10 mouse cellular contexts compared by ENCODE assay signal in the genomic region with DNA sequence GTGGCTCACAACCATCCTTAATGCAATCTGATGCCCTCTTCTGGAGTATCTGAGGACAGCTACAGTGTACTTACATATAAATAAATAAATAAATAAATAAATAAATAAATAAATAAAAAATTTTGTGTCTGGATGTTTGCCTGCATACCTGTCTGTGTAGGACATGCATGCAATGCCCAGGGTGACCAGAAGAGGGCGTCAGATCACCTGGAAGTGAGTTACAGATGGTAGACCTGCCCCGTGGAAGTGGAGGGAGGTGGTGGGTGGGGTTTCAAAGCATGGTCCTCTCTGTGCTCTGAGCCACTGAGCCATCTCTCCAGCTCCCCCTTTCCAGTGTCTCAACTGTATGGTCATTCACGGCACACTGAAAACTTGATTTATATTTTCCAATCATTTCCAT. TPM values are rescaled to one million over a fixed set of nuclear protein-coding genes. Genes with fewer than 3 reads are reported as not detected.
DNase-seq lines count a peak whose midpoint lies in the region; ATAC-seq and TF ChIP-seq lines count a peak whose summit lies in the region.
"Had no signal": no experiment of that assay in that cellular context is flagged by ENCODE, and none has a peak within 500 bp of the region (broad histone marks: within the 10 kb centered on the region; RNA-seq: fewer than 3 reads in every experiment).

No protein-coding gene starts in this region.

- 53% methylated on average over 3 of the region's 3 CpGs for WGBS in hindbrain, postnatal 0 days
- WGBS in hindbrain, embryonic 12.5 days: 54% methylated on average over 3 of the region's 3 CpGs
- WGBS in lung, adult 2 months: 47% methylated on average over 3 of the region's 3 CpGs

- H3K9ac ChIP-seq in hindbrain, postnatal 0 days (replicated peaks; ENCODE audit: low read length): no peak overlapping the region
- no peak overlapping the region for H3K9ac ChIP-seq in hindbrain, embryonic 12.5 days
- H3K9ac ChIP-seq in CH12.LX (ENCODE audit: insufficient read depth, low read depth): no peak overlapping the region
- H3K9ac ChIP-seq: embryonic facial prominence, embryonic 13.5 days; stomach, embryonic 15.5 days had no signal

- TF ChIP-seq EP300 in CH12.LX (IDR thresholded peaks at IDR 0.05; ENCODE audit: low read length): no peak

- H3K79me2 ChIP-seq in CH12.LX (replicated peaks; ENCODE audit: control insufficient read depth, extremely low read depth, insufficient read depth, poor library complexity, severe bottlenecking): peaks cover 5% of the 10 kb centered on the region

- no peak overlapping the region for H3K4me2 ChIP-seq in hindbrain, postnatal 0 days (ENCODE audit: low read depth, low read length)
- H3K4me2 ChIP-seq in hindbrain, embryonic 12.5 days (replicated peaks): no peak overlapping the region
- no peak overlapping the region for H3K4me2 ChIP-seq in CH12.LX (ENCODE audit: insufficient read depth, low read depth, poor library complexity, severe bottlenecking)
- H3K4me2 ChIP-seq: embryonic facial prominence, embryonic 13.5 days; stomach, embryonic 15.5 days had no signal

- H3K36me3 ChIP-seq in hindbrain, postnatal 0 days (ENCODE audit: insufficient read depth, low read length): peaks cover 26% of the 10 kb centered on the region
- H3K36me3 ChIP-seq in hindbrain, embryonic 12.5 days: peaks cover 39% of the 10 kb centered on the region
- peaks cover 63 to 88% of the 10 kb centered on the region in 2 experiments for H3K36me3 ChIP-seq in CH12.LX (replicated peaks in 1 of 2; ENCODE audit: control insufficient read depth in 1 of 2, insufficient read depth in 1 of 2, low read length in 1 of 2)

- in situ Hi-C loops in CH12.LX (cut with MboI; ENCODE audit: low pct_ligation_motif_present, low pct_unique_long_range_greater_than_20kb, low sequenced_read_pairs): loop anchor here (10.0 kb wide), 1 partner anchor 100 kb away; no protein-coding TSS in a partner anchor

- no peak overlapping the region for H3K27ac ChIP-seq in hindbrain, postnatal 0 days
- H3K27ac ChIP-seq in hindbrain, embryonic 12.5 days: no peak overlapping the region
- H3K27ac ChIP-seq in CH12.LX (ENCODE audit: insufficient read depth, low read depth): no peak overlapping the region
- H3K27ac ChIP-seq: embryonic facial prominence, embryonic 13.5 days; stomach, embryonic 15.5 days had no signal

- TF ChIP-seq RAD21 in CH12.LX (IDR thresholded peaks at IDR 0.05; ENCODE audit: low read depth, low read length): peak; percentile 46

- peak; percentile 69 for TF ChIP-seq CTCF in hindbrain, postnatal 0 days (IDR thresholded peaks at IDR 0.05; ENCODE audit: low read depth)
- TF ChIP-seq CTCF in CH12.LX (conservative IDR thresholded peaks at IDR 0.05 in 1 of 2, IDR thresholded peaks at IDR 0.05 in 1 of 2; ENCODE audit: low read depth in 2 of 2, low read length in 2 of 2): peak; percentile 50 to 59; a peak in 3 of 4 replicates
- peak; percentile 85 for TF ChIP-seq CTCF in lung, adult 2 months (IDR thresholded peaks at IDR 0.05; ENCODE audit: insufficient read depth, low read length)

- dilution Hi-C loops in CH12.LX (cut with MboI; ENCODE audit: extremely low pct_ligation_motif_present, extremely low pct_unique_long_range_greater_than_20kb, low sequenced_read_pairs): no loop called here

- no peaks in the 10 kb centered on the region for H3K27me3 ChIP-seq in hindbrain, postnatal 0 days (ENCODE audit: insufficient read depth, low read length)
- H3K27me3 ChIP-seq in hindbrain, embryonic 12.5 days: no peaks in the 10 kb centered on the region
- no peaks in the 10 kb centered on the region for H3K27me3 ChIP-seq in CH12.LX (replicated peaks)
- H3K27me3 ChIP-seq: embryonic facial prominence, embryonic 13.5 days; stomach, embryonic 15.5 days had no signal

- DNase-seq in hindbrain, postnatal 0 days (ENCODE audit: low spot score): peak; percentile 22
- no peak for DNase-seq in CH12.LX (ENCODE audit: extremely low read depth)
- DNase-seq in adrenal gland, postnatal 36 days: peak; percentile 59 to 76
- peak; percentile 16 to 55 for DNase-seq in gastrocnemius, adult 8-10 months (ENCODE audit: low spot score in 2 of 2)
- DNase-seq in lung, adult 2 months: peak; percentile 51
- DNase-seq in spleen, postnatal 10 days (ENCODE audit: low spot score in 2 of 2): peak; percentile 42 to 83

- H3K4me3 ChIP-seq in hindbrain, postnatal 0 days (ENCODE audit: low read length): no peak overlapping the region
- no peak overlapping the region for H3K4me3 ChIP-seq in hindbrain, embryonic 12.5 days
- no peak overlapping the region for H3K4me3 ChIP-seq in CH12.LX (replicated peaks in 1 of 3; ENCODE audit: low read depth in 2 of 3, low read length in 2 of 3, poor library complexity in 1 of 3)
- no peak overlapping the region for H3K4me3 ChIP-seq in lung, adult 2 months (replicated peaks; ENCODE audit: extremely low read depth, low read depth, low read length)
- H3K4me3 ChIP-seq: embryonic facial prominence, embryonic 13.5 days; stomach, embryonic 15.5 days had no signal

- no peak for ATAC-seq in hindbrain, postnatal 0 days
- no peak for ATAC-seq in hindbrain, embryonic 12.5 days (ENCODE audit: low FRiP score)
- no peak for ATAC-seq in frontal cortex, adult (ENCODE audit: low TSS enrichment)

- no peaks in the 10 kb centered on the region for H3K9me3 ChIP-seq in hindbrain, postnatal 0 days (ENCODE audit: low read length)
- H3K9me3 ChIP-seq in hindbrain, embryonic 12.5 days (replicated peaks): no peaks in the 10 kb centered on the region
- peaks cover 2% of the 10 kb centered on the region for H3K9me3 ChIP-seq in CH12.LX (replicated peaks; ENCODE audit: low read length)
- H3K9me3 ChIP-seq: embryonic facial prominence, embryonic 13.5 days; stomach, embryonic 15.5 days had no signal

- no peaks in the 10 kb centered on the region for H3K4me1 ChIP-seq in hindbrain, postnatal 0 days (ENCODE audit: insufficient read depth, low read length)
- no peaks in the 10 kb centered on the region for H3K4me1 ChIP-seq in hindbrain, embryonic 12.5 days
- H3K4me1 ChIP-seq in CH12.LX (ENCODE audit: control insufficient read depth in 1 of 2, insufficient read depth in 2 of 2): peaks cover 6 to 14% of the 10 kb centered on the region in 2 experiments; a peak in 3 of 4 replicates
- H3K4me1 ChIP-seq in lung, adult 2 months (ENCODE audit: control insufficient read depth, insufficient read depth, low read length): no peaks in the 10 kb centered on the region; the same call in 1 of the 2 replicates
- H3K4me1 ChIP-seq: embryonic facial prominence, embryonic 13.5 days; stomach, embryonic 15.5 days had no signal

- TF ChIP-seq POLR2A in CH12.LX (IDR thresholded peaks at IDR 0.05; ENCODE audit: low read depth, low read length): no peak
- no peak for TF ChIP-seq POLR2A in lung, adult 2 months (IDR thresholded peaks at IDR 0.05; ENCODE audit: borderline replicate concordance, extremely low read depth, low read depth, low read length)

TF ChIP-seq in CH12.LX, 34 proteins besides CTCF, POLR2A, EP300 and RAD21:
- no peak for TF ChIP-seq E2F4 (IDR thresholded peaks at IDR 0.05; ENCODE audit: insufficient replicate concordance, low read depth, low read length)
- no peak for TF ChIP-seq HCFC1 (IDR thresholded peaks at IDR 0.05; ENCODE audit: low read depth, low read length)
- no peak for TF ChIP-seq MYC (IDR thresholded peaks at IDR 0.05; ENCODE audit: low read depth, low read length)
- peak; percentile 51 for TF ChIP-seq SMC3 (IDR thresholded peaks at IDR 0.05; ENCODE audit: low read depth, low read length)
- no peak for TF ChIP-seq ZMIZ1 (IDR thresholded peaks at IDR 0.05; ENCODE audit: low read depth, low read length)

RNA-seq across cellular contexts. Expression of a gene that starts 6.2 kb away (rescaled TPM):
- total RNA-seq in hindbrain, postnatal 0 days (2014; rRNA removed): 42.6 and 58.0 TPM in 2 replicates
- 19.3 and 20.7 TPM in 2 replicates for polyA plus RNA-seq in hindbrain, postnatal 0 days (2015; fragmentation: Nextera tagmentation; extraction: Ambion mirVana)
- polyA plus RNA-seq in hindbrain, embryonic 12.5 days (2016; fragmentation: Nextera tagmentation; extraction: Ambion mirVana): 17.9 and 20.6 TPM in 2 replicates
- total RNA-seq in CH12.LX (2012; rRNA removed) (67.1 and 67.4 TPM in 2 replicates), CH12.LX (2014; rRNA removed) (45.6 and 48.5 TPM in 2 replicates)
- 45.7 and 46.4 TPM in 2 replicates for polyA plus RNA-seq in CH12.LX (2012; ENCODE audit: insufficient read length, low read depth)
- 10 to 100 TPM; 34.6 to 39.8 TPM for total RNA-seq in adrenal gland, postnatal 36 days (2021)
- 10 to 100 TPM; 14.9 to 17.4 (median 17.0) TPM for total RNA-seq in gastrocnemius, adult 8-10 months (2022)
- 38.8 and 48.4 TPM in 2 replicates for polyA plus RNA-seq in lung, adult 2 months (2012; rRNA removed)

RNA-seq across cellular contexts. Expression of a gene that starts 11.0 kb away (rescaled TPM):
- 12.5 and 19.0 TPM in 2 replicates for total RNA-seq in hindbrain, postnatal 0 days (2014; rRNA removed)
- polyA plus RNA-seq in hindbrain, postnatal 0 days (2015; fragmentation: Nextera tagmentation; extraction: Ambion mirVana): 36.7 and 38.3 TPM in 2 replicates
- 53.4 and 57.5 TPM in 2 replicates for polyA plus RNA-seq in hindbrain, embryonic 12.5 days (2016; fragmentation: Nextera tagmentation; extraction: Ambion mirVana)
- total RNA-seq in CH12.LX (2012; rRNA removed): 25.0 and 30.9 TPM in 2 replicates
- 33.1 and 33.8 TPM in 2 replicates for total RNA-seq in CH12.LX (2014; rRNA removed)
- polyA plus RNA-seq in CH12.LX (2012; ENCODE audit: insufficient read length, low read depth): 47.8 and 65.3 TPM in 2 replicates
- total RNA-seq in adrenal gland, postnatal 36 days (2021): 10 to 100 TPM; 36.1 to 43.7 TPM
- total RNA-seq in gastrocnemius, adult 8-10 months (2022): 10 to 100 TPM; 10.9 to 13.4 (median 12.5) TPM
- polyA plus RNA-seq in lung, adult 2 months (2012; rRNA removed): 18.5 and 21.5 TPM in 2 replicates

RNA-seq across cellular contexts. Expression of a gene that starts 47.1 kb away (rescaled TPM):
- 86.9 and 115 TPM in 2 replicates for total RNA-seq in hindbrain, postnatal 0 days (2014; rRNA removed)
- polyA plus RNA-seq in hindbrain, postnatal 0 days (2015; fragmentation: Nextera tagmentation; extraction: Ambion mirVana): 125 and 129 TPM in 2 replicates
- 109 and 121 TPM in 2 replicates for polyA plus RNA-seq in hindbrain, embryonic 12.5 days (2016; fragmentation: Nextera tagmentation; extraction: Ambion mirVana)
- total RNA-seq in CH12.LX (2012; rRNA removed) (57.1 and 59.8 TPM in 2 replicates), CH12.LX (2014; rRNA removed) (39.7 and 40.4 TPM in 2 replicates)
- polyA plus RNA-seq in CH12.LX (2012; ENCODE audit: insufficient read length, low read depth): 50.1 and 52.8 TPM in 2 replicates
- total RNA-seq in adrenal gland, postnatal 36 days (2021): 10 to 100 TPM; 71.0 to 74.4 TPM
- total RNA-seq in gastrocnemius, adult 8-10 months (2022): 10 to 100 TPM; 23.8 to 29.1 (median 26.4) TPM
- polyA plus RNA-seq in lung, adult 2 months (2012; rRNA removed): 142 and 150 TPM in 2 replicates
